Mouse (Mus musculus) midbrain, postnatal 0 days (tissue): ENCODE data around the gene Aars2. TPM values are rescaled to one million over a fixed set of nuclear protein-coding genes. Genes with fewer than 3 reads are reported as not detected.

Experiments used
- ATAC-seq: fragments of 200-750 bp; cut with Nextera tagmentation; 2 replicates; pipeline ENCODE4 v1.8.0; 2017; ENCODE audit warnings: moderate number of reproducible peaks, mild to moderate bottlenecking, moderate TSS enrichment, moderate library complexity; ENCODE audit not compliant: low FRiP score
- DNase-seq: peaks from one replicate; pipeline ENCODE4 v3.0.0-alpha.2; 2015; ENCODE audit warnings: low spot score
- H3K27ac ChIP-seq: fragments of 300-500 bp; sonication (generic); 2 replicates; pipeline ENCODE4 v1.5.1; 2014; ENCODE audit warnings: low read depth, mild to moderate bottlenecking, low read length, mixed read lengths
- H3K27me3 ChIP-seq: fragments of 300-500 bp; sonication (generic); 2 replicates; pipeline ENCODE4 v1.6.1; 2014; ENCODE audit warnings: low read length, control low read depth, mixed read lengths; ENCODE audit not compliant: insufficient read depth
- H3K36me3 ChIP-seq: fragments of 300-500 bp; sonication (generic); 2 replicates; pipeline ENCODE4 v1.6.1; 2014; ENCODE audit warnings: low read length, control low read depth, mixed read lengths; ENCODE audit not compliant: insufficient read depth
- H3K4me1 ChIP-seq: fragments of 300-500 bp; sonication (generic); 2 replicates; pipeline ENCODE4 v1.6.1; 2014; ENCODE audit warnings: mild to moderate bottlenecking, control low read depth, antibody characterized with exemption, low read length, mixed read lengths; ENCODE audit not compliant: insufficient read depth
- H3K4me2 ChIP-seq: fragments of 300-500 bp; sonication (generic); 2 replicates; pipeline ENCODE4 v1.6.1; 2014; ENCODE audit warnings: low read depth, mild to moderate bottlenecking, low read length, mixed read lengths; ENCODE audit not compliant: poor library complexity, severe bottlenecking
- H3K4me3 ChIP-seq: fragments of 300-500 bp; sonication (generic); 2 replicates; pipeline ENCODE4 v1.5.1; 2014; ENCODE audit warnings: low read depth, mild to moderate bottlenecking, low read length, moderate library complexity
- H3K9ac ChIP-seq: fragments of 300-500 bp; sonication (generic); replicated peaks from 2 replicates; pipeline ENCODE4 v1.6.1; 2014; ENCODE audit warnings: mild to moderate bottlenecking, low read length, moderate library complexity, mixed read lengths; ENCODE audit not compliant: poor library complexity, severe bottlenecking
- H3K9me3 ChIP-seq: fragments of 300-500 bp; sonication (generic); 2 replicates; pipeline ENCODE4 v1.6.1; 2016; ENCODE audit warnings: low read length, control low read depth
- CTCF ChIP-seq: IDR thresholded peaks from 2 replicates; pipeline ENCODE4 v1.5.1; 2016; ENCODE audit warnings: antibody characterized with exemption, mild to moderate bottlenecking
- WGBS: fragments of 180-500 bp; shearing (Covaris S2); extraction: QIAGEN DNeasy Blood & Tissue Kit; methylation state at CpG from one replicate; pipeline ENCODE4 v1.1.7; 2014; 5-methylcytosine and 5-hydroxymethylcytosine counted together
- polyA plus RNA-seq: library from polyadenylated mRNA; unstranded; fragments of >200 nt; fragmentation: Nextera tagmentation; extraction: Ambion mirVana; gene quantifications from 2 replicates; pipeline ENCODE4 v1.2.1, GENCODE M21; 2015
- total RNA-seq: library from RNA; depleted of rRNA; stranded (reverse); fragments of >200 nt; gene quantifications from 2 replicates; pipeline ENCODE4 v1.2.3, GENCODE M21; 2014

Gene Aars2
- total and polyA plus RNA-seq, 2 experiments from 2014 or later: 13.9 to 19.8 TPM

DNA sequence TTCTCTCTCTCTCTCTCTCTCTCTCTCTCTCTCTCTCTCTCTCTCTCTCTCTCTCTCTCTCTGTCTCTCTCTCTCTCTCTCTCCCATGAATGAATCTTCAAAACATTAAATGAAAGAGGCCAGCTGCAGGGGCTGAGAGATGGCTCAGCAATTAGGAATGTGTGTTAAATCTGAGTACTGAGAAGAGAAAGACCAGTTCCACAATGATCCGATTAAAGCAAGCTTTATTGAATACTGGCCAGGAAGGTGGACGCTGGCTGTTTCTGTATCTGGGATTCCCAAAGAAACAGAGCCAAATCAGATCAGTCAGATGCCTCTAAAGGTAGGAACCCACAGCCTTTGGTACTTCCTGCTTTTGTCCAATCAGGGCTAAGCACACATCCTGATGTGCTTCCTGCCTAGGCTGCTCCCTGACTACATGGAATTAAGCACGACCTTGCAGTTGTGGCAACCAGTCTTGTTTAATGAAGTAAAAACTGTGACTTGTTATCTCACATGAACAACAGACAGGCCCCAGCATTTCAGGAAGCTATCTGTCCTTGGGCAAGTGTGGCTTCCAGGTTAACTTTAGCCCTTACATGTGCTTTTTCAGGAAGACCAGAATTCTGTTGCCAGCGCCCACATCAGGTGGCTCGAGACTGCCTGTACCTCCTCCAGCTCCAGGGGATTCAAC is 3.2 kb upstream of the Aars2 start:
- WGBS: 47% methylated on average over 5 of the region's 5 CpGs
- Histone ChIP-seq H3K36me3 (no peaks in the 10 kb centered on the region), H3K9me3 (no peaks in the 10 kb centered on the region), H3K4me1 (no peaks in the 10 kb centered on the region), H3K9ac (no peak overlapping the region), H3K4me3 (no peak overlapping the region), H3K27me3 (no peaks in the 10 kb centered on the region), H3K27ac (no peak overlapping the region), H3K4me2 (no peak overlapping the region)
- ATAC-seq (no peak), DNase-seq (no peak)
- no peak for TF ChIP-seq CTCF

GRCm38 (mm10) chr17:45505941-45506465 is 638 bp upstream of the Aars2 start:
- Histone ChIP-seq H3K9ac (no peak overlapping the region), H3K27ac (no peak overlapping the region), H3K36me3 (peaks cover 7% of the 10 kb centered on the region), H3K9me3 (no peaks in the 10 kb centered on the region), H3K4me2 (no peak overlapping the region), H3K27me3 (no peaks in the 10 kb centered on the region), H3K4me3 (no peak overlapping the region), H3K4me1 (no peaks in the 10 kb centered on the region)
- DNase-seq (no peak), ATAC-seq (no peak)
- 80% methylated on average over 6 of the region's 6 CpGs for WGBS
- TF ChIP-seq CTCF: no peak

DNA sequence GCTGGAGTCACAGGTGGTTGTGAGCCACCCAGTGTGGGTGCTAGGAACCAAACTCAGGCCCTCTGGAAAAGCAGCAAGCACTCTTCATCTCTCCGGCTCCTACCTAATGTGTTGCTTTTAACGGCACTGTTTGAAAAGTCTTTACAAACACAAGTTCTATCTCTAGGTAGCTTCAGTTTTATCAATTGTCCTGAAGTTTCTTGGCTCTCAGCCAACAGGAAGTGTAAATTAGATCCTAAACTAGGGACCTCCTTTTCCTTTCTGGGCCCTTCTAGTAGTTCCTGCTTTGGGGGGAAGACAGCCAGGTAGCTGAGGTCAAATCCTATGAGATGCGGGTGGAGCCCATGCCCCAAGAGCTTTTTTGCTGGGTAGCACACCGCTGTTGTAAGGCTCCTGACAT is 4.2 kb downstream of the Aars2 start:
- peaks cover 11% of the 10 kb centered on the region for H3K36me3 ChIP-seq
- H3K27me3 ChIP-seq: no peaks in the 10 kb centered on the region
- WGBS: 91% methylated on average over 4 of the region's 4 CpGs
- no peak overlapping the region for H3K4me2 ChIP-seq
- no peaks in the 10 kb centered on the region for H3K4me1 ChIP-seq
- no peak overlapping the region for H3K27ac ChIP-seq
- H3K9me3 ChIP-seq: no peaks in the 10 kb centered on the region
- no peak for TF ChIP-seq CTCF
- H3K9ac ChIP-seq: no peak overlapping the region
- no peak for ATAC-seq
- DNase-seq: no peak
- no peak overlapping the region for H3K4me3 ChIP-seq

DNA sequence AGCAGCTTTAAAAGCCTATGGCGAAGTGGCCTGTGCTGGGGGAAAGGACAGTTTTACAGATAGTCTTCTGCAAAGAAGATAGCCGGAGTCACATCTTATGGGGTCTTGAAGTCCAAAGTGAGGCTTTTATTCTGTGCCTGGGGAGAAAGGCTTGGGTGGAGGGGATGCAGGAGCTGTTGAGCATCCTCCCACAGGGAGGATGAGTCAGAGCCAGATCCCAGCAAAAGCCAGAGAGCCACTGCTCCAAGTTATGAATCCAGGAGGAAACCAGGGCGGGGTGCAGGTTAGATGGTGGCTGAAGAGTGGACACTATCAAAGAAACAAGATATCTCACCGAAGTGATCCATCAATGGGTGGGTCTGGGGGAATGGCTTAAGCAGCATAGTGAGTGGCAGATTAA is 5.1 kb downstream of the Aars2 start:
- 92% methylated on average over 4 of the region's 4 CpGs for WGBS
- no peak for ATAC-seq
- TF ChIP-seq CTCF: no peak

GRCm38 (mm10) chr17:45515204-45515726 is 8.6 kb downstream of the Aars2 start:
- Histone ChIP-seq H3K9ac (no peak overlapping the region), H3K27me3 (no peaks in the 10 kb centered on the region), H3K27ac (no peak overlapping the region), H3K4me2 (no peak overlapping the region), H3K36me3 (peaks cover 25% of the 10 kb centered on the region), H3K4me3 (no peak overlapping the region), H3K4me1 (no peaks in the 10 kb centered on the region), H3K9me3 (no peaks in the 10 kb centered on the region)
- WGBS: 45% methylated on average over 15 of the region's 15 CpGs
- no peak for TF ChIP-seq CTCF
- ATAC-seq (no peak), DNase-seq (no peak)

More for the DNA sequence above, 5.1 kb downstream of the Aars2 start:
- Histone ChIP-seq H3K9ac (no peak overlapping the region), H3K9me3 (no peaks in the 10 kb centered on the region), H3K27ac (no peak overlapping the region), H3K4me2 (no peak overlapping the region), H3K27me3 (no peaks in the 10 kb centered on the region), H3K36me3 (peaks cover 11% of the 10 kb centered on the region), H3K4me1 (no peaks in the 10 kb centered on the region), H3K4me3 (no peak overlapping the region)
- no peak for DNase-seq

- no peak for DNase-seq
- WGBS: 86% methylated on average over 10 of the region's 10 CpGs
- Histone ChIP-seq H3K9ac (no peak overlapping the region), H3K4me3 (no peak overlapping the region), H3K27ac (no peak overlapping the region), H3K9me3 (no peaks in the 10 kb centered on the region), H3K4me1 (no peaks in the 10 kb centered on the region), H3K4me2 (no peak overlapping the region), H3K36me3 (peaks cover 25% of the 10 kb centered on the region), H3K27me3 (no peaks in the 10 kb centered on the region)
- no peak for TF ChIP-seq CTCF
- no peak for ATAC-seq
Observed at GRCm38 (mm10) chr17:45515806-45516205, 9.2 kb downstream of the Aars2 start.
